Mouse (Mus musculus) kidney, embryonic 15.5 days (tissue): Measurements from ENCODE around the gene Lypd4. TPM values are rescaled to one million over a fixed set of nuclear protein-coding genes. Genes with fewer than 3 reads are reported as not detected.
"Not testable (repeated sequence)": the region's sequence is repeated elsewhere in the genome, so short reads cannot be mapped to it uniquely, and the experiment has no call there.

Experiments
- ATAC-seq: fragments of 200-750 bp; cut with Nextera tagmentation; replicated peaks from 2 replicates; pipeline ENCODE4 v1.8.0; 2017; ENCODE audit warnings: moderate TSS enrichment; ENCODE audit not compliant: low FRiP score
- H3K27ac ChIP-seq: fragments of 300-500 bp; sonication (generic); 2 replicates; pipeline ENCODE4 v1.5.1; 2015; ENCODE audit warnings: mild to moderate bottlenecking, inconsistent platforms
- H3K27me3 ChIP-seq: fragments of 300-500 bp; sonication (generic); 2 replicates; pipeline ENCODE4 v1.6.1; 2015; ENCODE audit warnings: inconsistent platforms
- H3K36me3 ChIP-seq: fragments of 300-500 bp; sonication (generic); 2 replicates; pipeline ENCODE4 v1.6.1; 2015; ENCODE audit warnings: inconsistent platforms
- H3K4me1 ChIP-seq: fragments of 300-500 bp; sonication (generic); 2 replicates; pipeline ENCODE4 v1.6.1; 2015; ENCODE audit warnings: inconsistent platforms
- H3K4me2 ChIP-seq: fragments of 300-500 bp; sonication (generic); 2 replicates; pipeline ENCODE4 v1.6.1; 2015; ENCODE audit warnings: moderate library complexity, mild to moderate bottlenecking, inconsistent platforms
- H3K4me3 ChIP-seq: fragments of 300-500 bp; sonication (generic); replicated peaks from 2 replicates; pipeline ENCODE4 v1.5.1; 2015; ENCODE audit warnings: mild to moderate bottlenecking, inconsistent platforms
- H3K9ac ChIP-seq: fragments of 300-500 bp; sonication (generic); 2 replicates; pipeline ENCODE4 v1.6.1; 2015; ENCODE audit warnings: mild to moderate bottlenecking, inconsistent platforms
- H3K9me3 ChIP-seq: fragments of 300-500 bp; sonication (generic); replicated peaks from 2 replicates; pipeline ENCODE4 v1.6.1; 2016; ENCODE audit warnings: inconsistent platforms
- WGBS: fragments of 180-500 bp; shearing (Covaris S2); methylation state at CpG from one replicate; pipeline ENCODE4 v1.1.7; 2015; ENCODE audit warnings: mixed read lengths; 5-methylcytosine and 5-hydroxymethylcytosine counted together
- polyA plus RNA-seq: library from polyadenylated mRNA; unstranded; fragments of >200 nt; fragmentation: Nextera tagmentation; extraction: Ambion mirVana; gene quantifications from 2 replicates; pipeline ENCODE4 v1.2.1, GENCODE M21; 2015

Lypd4 gene
- polyA plus RNA-seq, 1 experiment from 2014 or later: not detected

- Histone ChIP-seq H3K9me3 (no peaks in the 10 kb centered on the region), H3K36me3 (no peaks in the 10 kb centered on the region), H3K4me1 (peaks cover 16% of the 10 kb centered on the region), H3K4me2 (no peak overlapping the region), H3K9ac (no peak overlapping the region), H3K4me3 (no peak overlapping the region), H3K27me3 (no peaks in the 10 kb centered on the region), H3K27ac (no peak overlapping the region)
- ATAC-seq: no peak
- WGBS: 60% methylated on average over 6 of the region's 6 CpGs
Measured at GRCm38 (mm10) chr7:24856460-24857120, 13.2 kb downstream of the Lypd4 start.

GRCm38 (mm10) chr7:24853695-24854094 is 16.0 kb downstream of the Lypd4 start:
- H3K27ac ChIP-seq: no peak overlapping the region
- H3K9ac ChIP-seq: no peak overlapping the region
- peaks cover 26% of the 10 kb centered on the region for H3K4me1 ChIP-seq

GRCm38 (mm10) chr7:24853233-24853563 is 16.5 kb downstream of the Lypd4 start:
- Histone ChIP-seq H3K4me2 (no peak overlapping the region), H3K4me3 (no peak overlapping the region), H3K9me3 (no peaks in the 10 kb centered on the region), H3K9ac (no peak overlapping the region), H3K27me3 (no peaks in the 10 kb centered on the region), H3K27ac (0 out of 2 replicates have a peak overlapping the region, but pooled peaks have one; percentile 27), H3K4me1 (peaks cover 26% of the 10 kb centered on the region), H3K36me3 (no peaks in the 10 kb centered on the region)
- ATAC-seq: peak; percentile 36; the same call in 1 of the 2 replicates

More at GRCm38 (mm10) chr7:24853695-24854094, 16.0 kb downstream of the Lypd4 start:
- Histone ChIP-seq H3K36me3 (no peaks in the 10 kb centered on the region), H3K9me3 (no peaks in the 10 kb centered on the region), H3K4me3 (no peak overlapping the region), H3K27me3 (no peaks in the 10 kb centered on the region), H3K4me2 (no peak overlapping the region)
- WGBS: 29% methylated on average over 7 of the region's 7 CpGs
- no peak for ATAC-seq

GRCm38 (mm10) chr7:24852557-24853232 is 17.0 kb downstream of the Lypd4 start:
- no peak overlapping the region for H3K9ac ChIP-seq
- H3K36me3 ChIP-seq: no peaks in the 10 kb centered on the region
- peak; percentile 86 for ATAC-seq
- H3K9me3 ChIP-seq: no peaks in the 10 kb centered on the region
- H3K27me3 ChIP-seq: no peaks in the 10 kb centered on the region
- no peak overlapping the region for H3K4me2 ChIP-seq
- no peak overlapping the region for H3K4me3 ChIP-seq
- 0 out of 2 replicates have a peak overlapping the region, but pooled peaks have one; percentile 27 for H3K27ac ChIP-seq
- 61% methylated on average over 8 of the region's 8 CpGs for WGBS
- peaks cover 26% of the 10 kb centered on the region for H3K4me1 ChIP-seq

- ATAC-seq: no peak
- H3K36me3 ChIP-seq: no peaks in the 10 kb centered on the region
- H3K9ac ChIP-seq: no peak overlapping the region
- WGBS: 69% methylated on average over 5 of the region's 5 CpGs
- H3K9me3 ChIP-seq: no peaks in the 10 kb centered on the region
- no peaks in the 10 kb centered on the region for H3K27me3 ChIP-seq
- no peak overlapping the region for H3K4me3 ChIP-seq
- peaks cover 26% of the 10 kb centered on the region for H3K4me1 ChIP-seq
- no peak overlapping the region for H3K4me2 ChIP-seq
- no peak overlapping the region for H3K27ac ChIP-seq
Measured at GRCm38 (mm10) chr7:24851596-24852325, 18.0 kb downstream of the Lypd4 start.

- Histone ChIP-seq H3K27me3 (no peaks in the 10 kb centered on the region), H3K9me3 (no peaks in the 10 kb centered on the region), H3K4me2 (no peak overlapping the region), H3K36me3 (no peaks in the 10 kb centered on the region), H3K9ac (no peak overlapping the region), H3K4me3 (no peak overlapping the region), H3K27ac (0 out of 2 replicates have a peak overlapping the region, but pooled peaks have one; percentile 23), H3K4me1 (peaks cover 26% of the 10 kb centered on the region)
- WGBS: 36% methylated on average over 6 of the region's 6 CpGs
- ATAC-seq: peak; percentile 40; the same call in 1 of the 2 replicates
Measured at GRCm38 (mm10) chr7:24850899-24851303, 18.8 kb downstream of the Lypd4 start.

GRCm38 (mm10) chr7:24850162-24850561 is 19.6 kb downstream of the Lypd4 start:
- 20% methylated on average over 5 of the region's 5 CpGs for WGBS
- Histone ChIP-seq H3K4me3 (no peak overlapping the region), H3K27ac (peak overlapping the region; percentile 56; the same call in 1 of the 2 replicates), H3K9me3 (no peaks in the 10 kb centered on the region), H3K27me3 (no peaks in the 10 kb centered on the region), H3K9ac (no peak overlapping the region), H3K4me1 (peaks cover 26% of the 10 kb centered on the region), H3K4me2 (no peak overlapping the region), H3K36me3 (no peaks in the 10 kb centered on the region)
- no peak for ATAC-seq

GRCm38 (mm10) chr7:24846576-24846975 is 23.2 kb downstream of the Lypd4 start:
- not testable (repeated sequence) for ATAC-seq, H3K9me3 ChIP-seq, H3K4me3 ChIP-seq, H3K4me2 ChIP-seq, H3K36me3 ChIP-seq, H3K9ac ChIP-seq, H3K4me1 ChIP-seq, H3K27ac ChIP-seq, H3K27me3 ChIP-seq
- WGBS: 26% methylated on average over 2 of the region's 2 CpGs

- ATAC-seq: no peak
- Histone ChIP-seq H3K27ac (no peak overlapping the region), H3K4me3 (no peak overlapping the region), H3K36me3 (no peaks in the 10 kb centered on the region), H3K4me2 (no peak overlapping the region), H3K27me3 (no peaks in the 10 kb centered on the region), H3K9me3 (no peaks in the 10 kb centered on the region), H3K9ac (no peak overlapping the region), H3K4me1 (peaks cover 7% of the 10 kb centered on the region; the same call in 1 of the 2 replicates)
- WGBS: 8% methylated on average over 6 of the region's 6 CpGs
Measured at GRCm38 (mm10) chr7:24845713-24846112, 24.0 kb downstream of the Lypd4 start.

- no peak for ATAC-seq
- Histone ChIP-seq H3K27me3 (no peaks in the 10 kb centered on the region), H3K4me2 (no peak overlapping the region), H3K9ac (no peak overlapping the region), H3K4me3 (no peak overlapping the region), H3K36me3 (no peaks in the 10 kb centered on the region), H3K9me3 (no peaks in the 10 kb centered on the region), H3K27ac (no peak overlapping the region), H3K4me1 (0 out of 2 replicates have a peak, but pooled peaks cover 5% of the 10 kb centered on the region)
- 86% methylated on average over 9 of the region's 9 CpGs for WGBS
Measured at GRCm38 (mm10) chr7:24845181-24845580, 24.6 kb downstream of the Lypd4 start.

- Histone ChIP-seq H3K27me3 (no peaks in the 10 kb centered on the region), H3K9me3 (no peaks in the 10 kb centered on the region), H3K9ac (no peak overlapping the region), H3K4me2 (no peak overlapping the region), H3K27ac (no peak overlapping the region), H3K36me3 (no peaks in the 10 kb centered on the region), H3K4me1 (no peaks in the 10 kb centered on the region), H3K4me3 (no peak overlapping the region)
- no peak for ATAC-seq
- 47% methylated on average over 5 of the region's 5 CpGs for WGBS
Measured at GRCm38 (mm10) chr7:24844144-24844543, 25.6 kb downstream of the Lypd4 start.

GRCm38 (mm10) chr7:24841009-24841408 is 28.7 kb downstream of the Lypd4 start:
- Histone ChIP-seq H3K27me3 (no peaks in the 10 kb centered on the region), H3K9ac (no peak overlapping the region), H3K9me3 (no peaks in the 10 kb centered on the region), H3K4me3 (no peak overlapping the region), H3K4me1 (no peaks in the 10 kb centered on the region), H3K4me2 (no peak overlapping the region), H3K27ac (no peak overlapping the region), H3K36me3 (no peaks in the 10 kb centered on the region)
- WGBS: 67% methylated on average over 4 of the region's 4 CpGs
- no peak for ATAC-seq
